Mouse (Mus musculus): Measurements from ENCODE around the gene Lhfp. TPM values are rescaled to one million over a fixed set of nuclear protein-coding genes. Genes with fewer than 3 reads are reported as not detected.
"Not testable (repeated sequence)": the region's sequence is repeated elsewhere in the genome, so short reads cannot be mapped to it uniquely, and the experiment has no call there.

Gene Lhfp
- polyA plus RNA-seq, 1 experiment from 2014 or later, result 37.4 TPM

DNA sequence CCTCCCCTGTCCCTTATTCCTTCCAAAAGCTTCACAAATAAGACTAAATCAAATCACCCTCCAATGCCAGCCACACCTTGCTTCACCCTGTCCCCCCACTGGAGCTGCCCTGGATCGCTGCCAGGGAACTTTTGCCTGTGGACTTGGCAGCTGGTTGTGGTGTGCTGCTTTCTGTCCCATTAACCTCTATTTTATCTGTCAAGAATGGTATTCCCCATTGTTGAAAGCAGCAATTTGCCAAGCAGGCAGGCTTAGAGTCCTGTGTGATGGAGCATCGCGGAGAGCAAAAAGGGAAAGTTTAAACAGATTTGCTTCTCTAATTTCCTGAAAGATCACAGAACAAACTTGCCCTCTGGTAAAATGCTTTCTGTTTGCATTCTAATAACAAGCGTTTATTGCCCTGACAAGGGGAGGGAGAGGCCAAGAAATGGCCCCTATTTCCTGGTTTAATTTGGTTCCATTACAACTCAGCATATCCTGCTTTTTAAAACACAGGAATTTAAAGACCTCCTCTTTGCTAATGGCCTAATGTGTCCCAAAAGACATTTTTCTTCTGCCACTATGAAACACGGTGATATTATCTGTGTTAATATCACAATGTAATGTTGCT, 212.0 kb downstream of the Lhfp start:
- WGBS, result 17% methylated on average over 5 of the region's 5 CpGs
- H3K9me3 ChIP-seq (ENCODE audit: control insufficient read depth, low read length), result no peaks in the 10 kb centered on the region
- peak; percentile 44 for DNase-seq (ENCODE audit: low spot score)
- H3K27ac ChIP-seq (replicated peaks), result no peak overlapping the region
- ATAC-seq (ENCODE audit: low FRiP score, low TSS enrichment), result no peak
- no peak for TF ChIP-seq CTCF (IDR thresholded peaks at IDR 0.05; ENCODE audit: low read depth)
- no peak for TF ChIP-seq EP300 (optimal IDR thresholded peaks at IDR 0.05)
- no peaks in the 10 kb centered on the region for H3K36me3 ChIP-seq (ENCODE audit: control insufficient read depth, insufficient read depth, low read length)
- no peaks in the 10 kb centered on the region for H3K27me3 ChIP-seq (ENCODE audit: control insufficient read depth, insufficient read depth, low read length)
- no peak overlapping the region for H3K9ac ChIP-seq (ENCODE audit: low read length)
- H3K4me3 ChIP-seq (ENCODE audit: low read depth, low read length), result no peak overlapping the region
- no peak overlapping the region for H3K4me2 ChIP-seq (replicated peaks; ENCODE audit: low read depth)
- H3K4me1 ChIP-seq (replicated peaks; ENCODE audit: control insufficient read depth, insufficient read depth), result peaks cover 3% of the 10 kb centered on the region; the same call in 1 of the 2 replicates

DNA sequence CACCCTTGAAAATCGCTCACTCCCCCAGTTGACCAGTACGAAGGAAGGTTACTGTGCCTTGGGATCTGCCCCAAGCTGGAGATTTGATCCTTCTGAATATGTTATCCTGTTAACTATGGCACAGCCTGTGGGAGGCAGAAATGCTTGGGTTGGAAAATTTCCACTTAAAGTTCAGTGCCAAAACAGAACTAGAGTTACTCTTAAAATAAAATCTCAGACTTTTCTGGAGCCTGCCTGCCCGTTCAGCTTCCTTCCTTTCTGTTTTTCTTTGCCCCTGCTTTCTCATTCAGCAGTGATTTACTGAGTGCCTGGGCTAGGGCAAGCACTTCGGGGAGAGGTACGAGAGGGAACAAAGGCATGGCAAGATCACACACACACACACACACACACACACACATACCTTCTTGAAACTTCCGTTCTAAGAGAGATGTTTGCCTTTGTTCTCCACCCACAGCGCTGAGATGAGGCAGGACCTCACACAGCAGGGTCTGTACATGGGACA, 217.4 kb downstream of the Lhfp start:
- TF ChIP-seq CTCF (IDR thresholded peaks at IDR 0.05; ENCODE audit: low read depth) (no peak), EP300 (optimal IDR thresholded peaks at IDR 0.05) (no peak)
- Histone ChIP-seq H3K4me1 (replicated peaks; ENCODE audit: control insufficient read depth, insufficient read depth) (no peaks in the 10 kb centered on the region; the same call in 1 of the 2 replicates), H3K36me3 (ENCODE audit: control insufficient read depth, insufficient read depth, low read length) (no peaks in the 10 kb centered on the region), H3K27me3 (ENCODE audit: control insufficient read depth, insufficient read depth, low read length) (no peaks in the 10 kb centered on the region), H3K9ac (ENCODE audit: low read length) (no peak overlapping the region), H3K9me3 (ENCODE audit: control insufficient read depth, low read length) (no peaks in the 10 kb centered on the region), H3K27ac (replicated peaks) (0 out of 2 replicates have a peak overlapping the region, but pooled peaks have one; percentile 40), H3K4me3 (ENCODE audit: low read depth, low read length) (no peak overlapping the region), H3K4me2 (replicated peaks; ENCODE audit: low read depth) (peak overlapping the region; percentile 27)
- no peak for DNase-seq (ENCODE audit: low spot score)
- no peak for ATAC-seq (ENCODE audit: low FRiP score, low TSS enrichment)
- 26% methylated on average over 7 of the region's 7 CpGs for WGBS

DNA sequence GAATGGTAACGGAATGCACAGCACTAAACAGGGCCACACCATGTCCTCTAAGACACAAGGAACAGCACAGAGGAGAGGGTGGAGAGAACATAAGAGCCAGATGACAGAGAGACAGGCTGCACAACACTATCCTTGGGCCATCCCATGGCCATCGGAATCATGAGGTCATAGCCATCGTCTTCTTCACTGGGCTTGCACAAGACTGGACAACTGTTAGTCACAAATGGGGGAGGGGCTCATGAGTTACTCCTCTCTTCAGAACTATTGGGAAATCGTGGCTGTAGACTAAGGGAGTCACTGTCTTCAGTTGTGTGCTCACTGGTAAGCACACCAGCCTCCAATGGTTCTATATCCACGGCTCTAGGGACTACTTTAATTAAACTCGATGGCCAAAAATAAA, 224.8 kb downstream of the Lhfp start:
- no peak for ATAC-seq (ENCODE audit: low FRiP score, low TSS enrichment)
- Histone ChIP-seq H3K9ac (ENCODE audit: low read length) (no peak overlapping the region), H3K4me1 (replicated peaks; ENCODE audit: control insufficient read depth, insufficient read depth) (no peaks in the 10 kb centered on the region), H3K27ac (replicated peaks) (no peak overlapping the region), H3K36me3 (ENCODE audit: control insufficient read depth, insufficient read depth, low read length) (no peaks in the 10 kb centered on the region), H3K4me2 (replicated peaks; ENCODE audit: low read depth) (no peak overlapping the region), H3K27me3 (ENCODE audit: control insufficient read depth, insufficient read depth, low read length) (no peaks in the 10 kb centered on the region), H3K9me3 (ENCODE audit: control insufficient read depth, low read length) (no peaks in the 10 kb centered on the region), H3K4me3 (ENCODE audit: low read depth, low read length) (no peak overlapping the region)
- 87% methylated on average over 6 of the region's 6 CpGs for WGBS
- no peak for DNase-seq (ENCODE audit: low spot score)
- TF ChIP-seq CTCF (IDR thresholded peaks at IDR 0.05; ENCODE audit: low read depth) (no peak), EP300 (optimal IDR thresholded peaks at IDR 0.05) (no peak)

DNA sequence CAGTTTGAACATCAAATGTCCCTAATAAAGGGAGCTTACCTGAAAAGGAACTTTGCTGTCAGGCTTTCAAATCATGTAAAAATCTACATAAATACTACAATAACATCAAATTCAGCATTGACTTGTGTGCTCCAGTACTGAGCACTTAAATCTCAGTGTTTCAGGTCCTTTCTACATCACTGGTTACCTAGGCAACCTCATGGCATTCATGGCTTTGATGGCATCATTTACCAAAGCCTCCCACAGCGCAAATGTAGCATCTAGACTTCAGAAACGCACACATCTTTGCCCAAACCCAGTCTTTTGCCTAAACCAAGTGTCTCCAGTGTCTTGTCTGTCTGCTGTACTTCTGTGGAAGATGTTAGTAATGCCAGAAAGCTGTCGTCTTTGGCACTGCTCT, 225.7 kb downstream of the Lhfp start:
- no peak for DNase-seq (ENCODE audit: low spot score)
- Histone ChIP-seq H3K27ac (replicated peaks) (no peak overlapping the region), H3K36me3 (ENCODE audit: control insufficient read depth, insufficient read depth, low read length) (no peaks in the 10 kb centered on the region), H3K4me3 (ENCODE audit: low read depth, low read length) (no peak overlapping the region), H3K27me3 (ENCODE audit: control insufficient read depth, insufficient read depth, low read length) (no peaks in the 10 kb centered on the region), H3K4me2 (replicated peaks; ENCODE audit: low read depth) (no peak overlapping the region), H3K9me3 (ENCODE audit: control insufficient read depth, low read length) (no peaks in the 10 kb centered on the region), H3K9ac (ENCODE audit: low read length) (no peak overlapping the region), H3K4me1 (replicated peaks; ENCODE audit: control insufficient read depth, insufficient read depth) (no peaks in the 10 kb centered on the region)
- no peak for ATAC-seq (ENCODE audit: low FRiP score, low TSS enrichment)
- no peak for TF ChIP-seq CTCF (IDR thresholded peaks at IDR 0.05; ENCODE audit: low read depth)
- TF ChIP-seq EP300 (optimal IDR thresholded peaks at IDR 0.05), result no peak
- 69% methylated on average over 3 of the region's 3 CpGs for WGBS

DNA sequence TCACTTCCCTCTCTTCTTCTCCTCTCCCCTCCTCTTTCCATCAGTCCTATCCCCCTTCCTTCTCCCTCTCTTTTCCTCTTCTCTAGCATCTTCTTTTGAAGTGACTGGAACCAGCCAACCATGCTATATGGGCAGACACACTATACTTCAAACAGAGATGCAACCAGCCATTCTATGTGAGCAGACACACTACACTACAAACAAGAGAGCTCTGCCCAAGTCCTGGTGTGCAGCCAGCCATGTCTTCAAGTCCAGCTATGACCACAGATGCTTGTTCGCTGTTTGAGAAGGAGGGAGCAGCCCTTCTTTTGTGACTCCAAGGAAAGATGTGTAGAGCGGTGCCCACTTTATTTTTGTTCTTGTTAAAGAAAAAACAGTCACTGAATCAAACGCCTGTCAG, 231.9 kb downstream of the Lhfp start:
- Histone ChIP-seq H3K36me3 (ENCODE audit: control insufficient read depth, insufficient read depth, low read length) (no peaks in the 10 kb centered on the region), H3K4me2 (replicated peaks; ENCODE audit: low read depth) (no peak overlapping the region), H3K4me1 (replicated peaks; ENCODE audit: control insufficient read depth, insufficient read depth) (no peaks in the 10 kb centered on the region), H3K9me3 (ENCODE audit: control insufficient read depth, low read length) (no peaks in the 10 kb centered on the region), H3K27me3 (ENCODE audit: control insufficient read depth, insufficient read depth, low read length) (no peaks in the 10 kb centered on the region), H3K27ac (replicated peaks) (no peak overlapping the region), H3K9ac (ENCODE audit: low read length) (no peak overlapping the region), H3K4me3 (ENCODE audit: low read depth, low read length) (no peak overlapping the region)
- 94% methylated on average over 3 of the region's 3 CpGs for WGBS
- ATAC-seq (ENCODE audit: low FRiP score, low TSS enrichment), result no peak
- TF ChIP-seq CTCF (IDR thresholded peaks at IDR 0.05; ENCODE audit: low read depth), result no peak
- TF ChIP-seq EP300 (optimal IDR thresholded peaks at IDR 0.05), result no peak
- no peak for DNase-seq (ENCODE audit: low spot score)

DNA sequence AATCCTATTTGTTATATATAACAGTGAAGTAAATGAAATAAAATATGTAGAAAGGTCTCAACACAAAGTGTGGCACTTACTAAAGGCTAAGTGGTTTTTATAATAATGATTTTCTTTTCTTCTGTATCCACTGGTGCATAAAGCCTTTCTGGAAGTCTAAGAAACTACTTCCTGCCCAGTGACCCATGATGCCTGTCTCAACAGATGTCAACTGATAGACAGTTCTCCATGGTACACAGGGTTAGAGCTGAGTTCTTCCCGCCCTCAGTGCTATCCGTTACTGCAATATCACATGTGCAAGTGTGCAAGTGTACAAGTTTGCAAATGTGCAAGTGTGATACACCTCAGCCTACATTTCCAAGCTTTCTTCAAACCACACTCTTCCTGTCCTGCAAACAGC, 236.7 kb downstream of the Lhfp start:
- no peak for DNase-seq (ENCODE audit: low spot score)
- Histone ChIP-seq H3K9me3 (ENCODE audit: control insufficient read depth, low read length) (no peaks in the 10 kb centered on the region), H3K9ac (ENCODE audit: low read length) (no peak overlapping the region), H3K36me3 (ENCODE audit: control insufficient read depth, insufficient read depth, low read length) (no peaks in the 10 kb centered on the region), H3K27me3 (ENCODE audit: control insufficient read depth, insufficient read depth, low read length) (no peaks in the 10 kb centered on the region), H3K4me1 (replicated peaks; ENCODE audit: control insufficient read depth, insufficient read depth) (no peaks in the 10 kb centered on the region), H3K27ac (replicated peaks) (no peak overlapping the region), H3K4me2 (replicated peaks; ENCODE audit: low read depth) (no peak overlapping the region), H3K4me3 (ENCODE audit: low read depth, low read length) (no peak overlapping the region)
- TF ChIP-seq CTCF (IDR thresholded peaks at IDR 0.05; ENCODE audit: low read depth) (no peak), EP300 (optimal IDR thresholded peaks at IDR 0.05) (no peak)
- ATAC-seq (ENCODE audit: low FRiP score, low TSS enrichment), result no peak
- 83% methylated on average over 2 of the region's 2 CpGs for WGBS

DNA sequence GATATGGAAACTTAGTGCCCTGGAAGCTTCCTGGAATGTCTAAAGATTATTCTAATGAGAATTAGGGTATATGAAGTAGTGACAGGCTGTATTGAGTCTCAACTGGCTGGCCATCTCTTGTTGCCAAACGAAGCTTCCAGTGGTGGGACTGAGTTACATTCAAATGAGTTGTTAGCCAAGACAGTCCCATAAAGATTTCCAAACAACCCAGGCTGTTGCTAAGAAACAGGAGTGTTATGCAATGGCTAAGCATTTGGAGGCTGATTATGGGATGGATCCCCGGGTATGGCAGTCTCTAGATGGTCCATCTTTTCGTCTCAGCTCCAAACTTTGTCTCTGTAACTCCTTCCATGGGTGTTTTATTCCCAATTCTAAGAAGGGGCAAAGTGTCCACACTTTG, 240.7 kb downstream of the Lhfp start:
- DNase-seq (ENCODE audit: low spot score); H3K9me3 ChIP-seq (ENCODE audit: control insufficient read depth, low read length); H3K4me2 ChIP-seq (replicated peaks; ENCODE audit: low read depth); H3K9ac ChIP-seq (ENCODE audit: low read length); H3K27ac ChIP-seq (replicated peaks); H3K4me3 ChIP-seq (ENCODE audit: low read depth, low read length); H3K27me3 ChIP-seq (ENCODE audit: control insufficient read depth, insufficient read depth, low read length); H3K4me1 ChIP-seq (replicated peaks; ENCODE audit: control insufficient read depth, insufficient read depth); ATAC-seq (ENCODE audit: low FRiP score, low TSS enrichment); H3K36me3 ChIP-seq (ENCODE audit: control insufficient read depth, insufficient read depth, low read length): not testable (repeated sequence)
- 77% methylated on average over 3 of the region's 3 CpGs for WGBS
